Comparison of ENCODE assay signal across 8 mouse cellular contexts in genomic region chr6:120665415-120665815, GRCm38 (mm10). TPM values are rescaled to one million over a fixed set of nuclear protein-coding genes. Genes with fewer than 3 reads are reported as not detected.
DNase-seq lines count a peak whose midpoint lies in the region; ATAC-seq lines count a peak whose summit lies in the region.

No protein-coding gene starts in this region.

- peak overlapping the region; percentile 93 for H3K27ac ChIP-seq in embryonic facial prominence, embryonic 15.5 days (replicated peaks)
- H3K27ac ChIP-seq in heart, embryonic 11.5 days (ENCODE audit: low read depth, low read length), result peak overlapping the region; percentile 93
- peak overlapping the region; percentile 97 for H3K27ac ChIP-seq in kidney, embryonic 14.5 days (ENCODE audit: low read depth, low read length)
- H3K27ac ChIP-seq in liver, embryonic 13.5 days, result peak overlapping the region; percentile 98
- H3K27ac ChIP-seq in neural tube, embryonic 11.5 days (ENCODE audit: low read depth, low read length), result peak overlapping the region; percentile 100

- peaks cover 5% of the 10 kb centered on the region; the same call in 1 of the 2 replicates for H3K27me3 ChIP-seq in embryonic facial prominence, embryonic 15.5 days
- no peaks in the 10 kb centered on the region for H3K27me3 ChIP-seq in heart, embryonic 11.5 days (ENCODE audit: control insufficient read depth, insufficient read depth, low read length)
- no peaks in the 10 kb centered on the region for H3K27me3 ChIP-seq in kidney, embryonic 14.5 days (ENCODE audit: control insufficient read depth, insufficient read depth, low read length)
- 0 out of 2 replicates have a peak, but pooled peaks cover 2% of the 10 kb centered on the region for H3K27me3 ChIP-seq in liver, embryonic 13.5 days
- H3K27me3 ChIP-seq in neural tube, embryonic 11.5 days (ENCODE audit: control insufficient read depth, insufficient read depth, low read length), result no peaks in the 10 kb centered on the region

- H3K36me3 ChIP-seq in embryonic facial prominence, embryonic 15.5 days, result no peaks in the 10 kb centered on the region
- H3K36me3 ChIP-seq in heart, embryonic 11.5 days (ENCODE audit: control insufficient read depth, insufficient read depth, low read length), result no peaks in the 10 kb centered on the region
- no peaks in the 10 kb centered on the region for H3K36me3 ChIP-seq in kidney, embryonic 14.5 days (ENCODE audit: control insufficient read depth, insufficient read depth, low read length)
- no peaks in the 10 kb centered on the region for H3K36me3 ChIP-seq in liver, embryonic 13.5 days
- H3K36me3 ChIP-seq in neural tube, embryonic 11.5 days (ENCODE audit: control insufficient read depth, insufficient read depth, low read length), result no peaks in the 10 kb centered on the region

- H3K9ac ChIP-seq in embryonic facial prominence, embryonic 15.5 days, result no peak overlapping the region
- H3K9ac ChIP-seq in heart, embryonic 11.5 days (ENCODE audit: low read depth, low read length), result peak overlapping the region; percentile 82
- H3K9ac ChIP-seq in kidney, embryonic 14.5 days (ENCODE audit: low read depth, low read length), result peak overlapping the region; percentile 92
- peak overlapping the region; percentile 98 for H3K9ac ChIP-seq in liver, embryonic 13.5 days
- peak overlapping the region; percentile 97 for H3K9ac ChIP-seq in neural tube, embryonic 11.5 days (ENCODE audit: low read length)

- ATAC-seq in embryonic facial prominence, embryonic 15.5 days (ENCODE audit: insufficient number of reproducible peaks, low FRiP score, low TSS enrichment, low read depth), result peak; percentile 82
- ATAC-seq in heart, embryonic 11.5 days (replicated peaks; ENCODE audit: insufficient number of reproducible peaks, low FRiP score, low TSS enrichment), result peak; percentile 67
- peak; percentile 78 for ATAC-seq in kidney, embryonic 14.5 days (ENCODE audit: low FRiP score, low TSS enrichment)
- ATAC-seq in liver, embryonic 13.5 days (ENCODE audit: low read depth), result peak; percentile 73
- ATAC-seq in neural tube, embryonic 11.5 days (ENCODE audit: insufficient read depth, low FRiP score, low TSS enrichment), result peak; percentile 82

- peaks cover 14% of the 10 kb centered on the region for H3K4me1 ChIP-seq in embryonic facial prominence, embryonic 15.5 days
- no peaks in the 10 kb centered on the region for H3K4me1 ChIP-seq in heart, embryonic 11.5 days (ENCODE audit: control insufficient read depth, insufficient read depth, low read length)
- no peaks in the 10 kb centered on the region for H3K4me1 ChIP-seq in kidney, embryonic 14.5 days (ENCODE audit: control insufficient read depth, insufficient read depth, low read length)
- H3K4me1 ChIP-seq in liver, embryonic 13.5 days (replicated peaks), result peaks cover 41% of the 10 kb centered on the region
- H3K4me1 ChIP-seq in neural tube, embryonic 11.5 days (ENCODE audit: control insufficient read depth, insufficient read depth, low read length), result peaks cover 5% of the 10 kb centered on the region; the same call in 1 of the 2 replicates

- no peaks in the 10 kb centered on the region for H3K9me3 ChIP-seq in embryonic facial prominence, embryonic 15.5 days (replicated peaks)
- no peaks in the 10 kb centered on the region for H3K9me3 ChIP-seq in heart, embryonic 11.5 days (replicated peaks; ENCODE audit: control insufficient read depth, low read length)
- no peaks in the 10 kb centered on the region for H3K9me3 ChIP-seq in kidney, embryonic 14.5 days (ENCODE audit: control insufficient read depth, low read length)
- no peaks in the 10 kb centered on the region for H3K9me3 ChIP-seq in liver, embryonic 13.5 days (replicated peaks)
- no peaks in the 10 kb centered on the region for H3K9me3 ChIP-seq in neural tube, embryonic 11.5 days (ENCODE audit: control insufficient read depth, low read length)

- DNase-seq in urinary bladder, adult 18-20 months (ENCODE audit: low spot score in 2 of 2), result peak; percentile 38 to 51
- no peak for DNase-seq in urinary bladder, postnatal 10 days (ENCODE audit: low spot score)
- DNase-seq in liver, embryonic 13.5 days, result peak; percentile 70
- peak; percentile 89 for DNase-seq in neural tube, embryonic 11.5 days (ENCODE audit: low spot score)
- peak; percentile 63 for DNase-seq in testis, postnatal 10 days (ENCODE audit: low spot score)

- H3K4me3 ChIP-seq in embryonic facial prominence, embryonic 15.5 days (replicated peaks), result peak overlapping the region; percentile 81
- H3K4me3 ChIP-seq in heart, embryonic 11.5 days (ENCODE audit: low read depth, low read length), result peak overlapping the region; percentile 76
- H3K4me3 ChIP-seq in kidney, embryonic 14.5 days (ENCODE audit: low read length), result peak overlapping the region; percentile 89
- peak overlapping the region; percentile 93 for H3K4me3 ChIP-seq in liver, embryonic 13.5 days (replicated peaks)
- H3K4me3 ChIP-seq in neural tube, embryonic 11.5 days (ENCODE audit: low read depth, low read length), result peak overlapping the region; percentile 93

- 1% methylated on average over 21 of the region's 21 CpGs for WGBS in embryonic facial prominence, embryonic 15.5 days
- WGBS in heart, embryonic 11.5 days (ENCODE audit: insufficient replicate concordance), result 1% methylated on average over 21 of the region's 21 CpGs
- WGBS in kidney, embryonic 14.5 days, result 0% methylated on average over 21 of the region's 21 CpGs
- WGBS in liver, embryonic 13.5 days (ENCODE audit: insufficient replicate concordance), result under 1% methylated on average over 21 of the region's 21 CpGs
- under 1% methylated on average over 21 of the region's 21 CpGs for WGBS in neural tube, embryonic 11.5 days

- peak overlapping the region; percentile 89 for H3K4me2 ChIP-seq in embryonic facial prominence, embryonic 15.5 days (replicated peaks)
- peak overlapping the region; percentile 85 for H3K4me2 ChIP-seq in heart, embryonic 11.5 days
- H3K4me2 ChIP-seq in kidney, embryonic 14.5 days (replicated peaks; ENCODE audit: low read depth, low read length), result peak overlapping the region; percentile 96
- H3K4me2 ChIP-seq in liver, embryonic 13.5 days, result peak overlapping the region; percentile 99
- peak overlapping the region; percentile 78 for H3K4me2 ChIP-seq in neural tube, embryonic 11.5 days (ENCODE audit: low read depth)

RNA-seq across cellular contexts. Expression of gene Cecr2, which starts 0.8 kb away (rescaled TPM):
- 2.9 and 3.4 TPM in 2 replicates for polyA plus RNA-seq in embryonic facial prominence, embryonic 15.5 days (2015; fragmentation: Nextera tagmentation; extraction: Ambion mirVana)
- polyA plus RNA-seq in heart, embryonic 11.5 days (2014; fragmentation: Nextera tagmentation; extraction: Ambion mirVana), result 3.0 and 4.2 TPM in 2 replicates
- 8.5 and 11.2 TPM in 2 replicates for polyA plus RNA-seq in kidney, embryonic 14.5 days (2014; fragmentation: Nextera tagmentation; extraction: Ambion mirVana)
- 5.0 and 5.5 TPM in 2 replicates for polyA plus RNA-seq in liver, embryonic 13.5 days (2015; fragmentation: Nextera tagmentation; extraction: Ambion mirVana)
- polyA plus RNA-seq in neural tube, embryonic 11.5 days (2014; fragmentation: Nextera tagmentation; extraction: Ambion mirVana), result 18.2 and 20.7 TPM in 2 replicates
